Mouse (Mus musculus): Measurements from ENCODE around the gene Cdc14a. TPM values are rescaled to one million over a fixed set of nuclear protein-coding genes. Genes with fewer than 3 reads are reported as not detected.
A peak's percentile ranks its signal among the peaks of the same experiment; 100 is the strongest.

Gene Cdc14a
- polyA plus RNA-seq, 1 experiment from 2014 or later, result 4.7 TPM

- Histone ChIP-seq H3K4me1 (ENCODE audit: control insufficient read depth, insufficient read depth, low read length) (no peaks in the 10 kb centered on the region), H3K9me3 (replicated peaks; ENCODE audit: control insufficient read depth, low read length) (no peaks in the 10 kb centered on the region), H3K36me3 (ENCODE audit: control insufficient read depth, insufficient read depth) (peaks cover 12% of the 10 kb centered on the region; the same call in 1 of the 2 replicates), H3K27me3 (ENCODE audit: control insufficient read depth, insufficient read depth, low read length) (no peaks in the 10 kb centered on the region), H3K27ac (ENCODE audit: low read length) (no peak overlapping the region), H3K4me3 (ENCODE audit: low read length) (no peak overlapping the region), H3K9ac (ENCODE audit: low read length) (no peak overlapping the region), H3K4me2 (ENCODE audit: low read depth, low read length) (no peak overlapping the region)
- 72% methylated on average over 9 of the region's 9 CpGs for WGBS
- no peak for ATAC-seq (replicated peaks; ENCODE audit: extremely low read depth, insufficient read depth, low FRiP score)
Observed at GRCm38 (mm10) chr3:116290041-116290815, 133.6 kb downstream of the Cdc14a start.

GRCm38 (mm10) chr3:116288833-116289232 is 135.0 kb downstream of the Cdc14a start:
- Histone ChIP-seq H3K9ac (ENCODE audit: low read length) (no peak overlapping the region), H3K27ac (ENCODE audit: low read length) (no peak overlapping the region), H3K27me3 (ENCODE audit: control insufficient read depth, insufficient read depth, low read length) (no peaks in the 10 kb centered on the region), H3K36me3 (ENCODE audit: control insufficient read depth, insufficient read depth) (peaks cover 12% of the 10 kb centered on the region; the same call in 1 of the 2 replicates), H3K4me3 (ENCODE audit: low read length) (no peak overlapping the region), H3K4me1 (ENCODE audit: control insufficient read depth, insufficient read depth, low read length) (no peaks in the 10 kb centered on the region), H3K4me2 (ENCODE audit: low read depth, low read length) (no peak overlapping the region), H3K9me3 (replicated peaks; ENCODE audit: control insufficient read depth, low read length) (no peaks in the 10 kb centered on the region)
- 44% methylated on average over 6 of the region's 6 CpGs for WGBS
- peak; percentile 65; the same call in 1 of the 2 replicates for ATAC-seq (replicated peaks; ENCODE audit: extremely low read depth, insufficient read depth, low FRiP score)

GRCm38 (mm10) chr3:116284735-116285134 is 139.1 kb downstream of the Cdc14a start:
- Histone ChIP-seq H3K9me3 (replicated peaks; ENCODE audit: control insufficient read depth, low read length) (no peaks in the 10 kb centered on the region), H3K4me2 (ENCODE audit: low read depth, low read length) (no peak overlapping the region), H3K4me3 (ENCODE audit: low read length) (no peak overlapping the region), H3K9ac (ENCODE audit: low read length) (no peak overlapping the region), H3K27me3 (ENCODE audit: control insufficient read depth, insufficient read depth, low read length) (no peaks in the 10 kb centered on the region), H3K36me3 (ENCODE audit: control insufficient read depth, insufficient read depth) (no peaks in the 10 kb centered on the region), H3K4me1 (ENCODE audit: control insufficient read depth, insufficient read depth, low read length) (peaks cover 3% of the 10 kb centered on the region; the same call in 1 of the 2 replicates), H3K27ac (ENCODE audit: low read length) (no peak overlapping the region)
- ATAC-seq (replicated peaks; ENCODE audit: extremely low read depth, insufficient read depth, low FRiP score), result no peak
- 94% methylated on average over 4 of the region's 4 CpGs for WGBS

GRCm38 (mm10) chr3:116283996-116284395 is 139.8 kb downstream of the Cdc14a start:
- ATAC-seq (replicated peaks; ENCODE audit: extremely low read depth, insufficient read depth, low FRiP score), result no peak
- Histone ChIP-seq H3K9me3 (replicated peaks; ENCODE audit: control insufficient read depth, low read length) (no peaks in the 10 kb centered on the region), H3K4me3 (ENCODE audit: low read length) (no peak overlapping the region), H3K27me3 (ENCODE audit: control insufficient read depth, insufficient read depth, low read length) (no peaks in the 10 kb centered on the region), H3K9ac (ENCODE audit: low read length) (no peak overlapping the region), H3K4me1 (ENCODE audit: control insufficient read depth, insufficient read depth, low read length) (peaks cover 3% of the 10 kb centered on the region; the same call in 1 of the 2 replicates), H3K4me2 (ENCODE audit: low read depth, low read length) (no peak overlapping the region), H3K36me3 (ENCODE audit: control insufficient read depth, insufficient read depth) (0 out of 2 replicates have a peak, but pooled peaks cover 2% of the 10 kb centered on the region), H3K27ac (ENCODE audit: low read length) (no peak overlapping the region)
- 62% methylated on average over 2 of the region's 2 CpGs for WGBS

GRCm38 (mm10) chr3:116281663-116282062 is 142.2 kb downstream of the Cdc14a start:
- Histone ChIP-seq H3K4me3 (ENCODE audit: low read length) (no peak overlapping the region), H3K27me3 (ENCODE audit: control insufficient read depth, insufficient read depth, low read length) (no peaks in the 10 kb centered on the region), H3K27ac (ENCODE audit: low read length) (no peak overlapping the region), H3K9me3 (replicated peaks; ENCODE audit: control insufficient read depth, low read length) (no peaks in the 10 kb centered on the region), H3K4me1 (ENCODE audit: control insufficient read depth, insufficient read depth, low read length) (peaks cover 3% of the 10 kb centered on the region; the same call in 1 of the 2 replicates), H3K4me2 (ENCODE audit: low read depth, low read length) (no peak overlapping the region), H3K9ac (ENCODE audit: low read length) (no peak overlapping the region), H3K36me3 (ENCODE audit: control insufficient read depth, insufficient read depth) (0 out of 2 replicates have a peak, but pooled peaks cover 2% of the 10 kb centered on the region)
- no peak for ATAC-seq (replicated peaks; ENCODE audit: extremely low read depth, insufficient read depth, low FRiP score)
- WGBS, result 86% methylated on average over 6 of the region's 6 CpGs

GRCm38 (mm10) chr3:116277146-116277545 is 146.7 kb downstream of the Cdc14a start:
- H3K4me1 ChIP-seq (ENCODE audit: control insufficient read depth, insufficient read depth, low read length), result peaks cover 3% of the 10 kb centered on the region; the same call in 1 of the 2 replicates
- no peak overlapping the region for H3K4me3 ChIP-seq (ENCODE audit: low read length)
- H3K27me3 ChIP-seq (ENCODE audit: control insufficient read depth, insufficient read depth, low read length), result no peaks in the 10 kb centered on the region
- H3K36me3 ChIP-seq (ENCODE audit: control insufficient read depth, insufficient read depth), result 0 out of 2 replicates have a peak, but pooled peaks cover 2% of the 10 kb centered on the region
- no peak overlapping the region for H3K27ac ChIP-seq (ENCODE audit: low read length)
- ATAC-seq (replicated peaks; ENCODE audit: extremely low read depth, insufficient read depth, low FRiP score), result no peak
- no peaks in the 10 kb centered on the region for H3K9me3 ChIP-seq (replicated peaks; ENCODE audit: control insufficient read depth, low read length)
- H3K9ac ChIP-seq (ENCODE audit: low read length), result no peak overlapping the region
- no peak overlapping the region for H3K4me2 ChIP-seq (ENCODE audit: low read depth, low read length)
- 81% methylated on average over 8 of the region's 8 CpGs for WGBS

- H3K27ac ChIP-seq (ENCODE audit: low read length), result no peak overlapping the region
- H3K9ac ChIP-seq (ENCODE audit: low read length), result no peak overlapping the region
- H3K36me3 ChIP-seq (ENCODE audit: control insufficient read depth, insufficient read depth), result no peaks in the 10 kb centered on the region
- H3K4me1 ChIP-seq (ENCODE audit: control insufficient read depth, insufficient read depth, low read length), result no peaks in the 10 kb centered on the region
- H3K4me3 ChIP-seq (ENCODE audit: low read length), result no peak overlapping the region
- no peaks in the 10 kb centered on the region for H3K9me3 ChIP-seq (replicated peaks; ENCODE audit: control insufficient read depth, low read length)
- no peak overlapping the region for H3K4me2 ChIP-seq (ENCODE audit: low read depth, low read length)
- no peak for ATAC-seq (replicated peaks; ENCODE audit: extremely low read depth, insufficient read depth, low FRiP score)
- no peaks in the 10 kb centered on the region for H3K27me3 ChIP-seq (ENCODE audit: control insufficient read depth, insufficient read depth, low read length)
- WGBS, result 83% methylated on average over 6 of the region's 6 CpGs
Observed at GRCm38 (mm10) chr3:116271679-116272078, 152.2 kb downstream of the Cdc14a start.

GRCm38 (mm10) chr3:116267036-116267654 is 156.7 kb downstream of the Cdc14a start:
- no peak for ATAC-seq (replicated peaks; ENCODE audit: extremely low read depth, insufficient read depth, low FRiP score)
- Histone ChIP-seq H3K4me1 (ENCODE audit: control insufficient read depth, insufficient read depth, low read length) (no peaks in the 10 kb centered on the region), H3K9me3 (replicated peaks; ENCODE audit: control insufficient read depth, low read length) (no peaks in the 10 kb centered on the region), H3K4me3 (ENCODE audit: low read length) (no peak overlapping the region), H3K9ac (ENCODE audit: low read length) (no peak overlapping the region), H3K27ac (ENCODE audit: low read length) (no peak overlapping the region), H3K36me3 (ENCODE audit: control insufficient read depth, insufficient read depth) (no peaks in the 10 kb centered on the region), H3K27me3 (ENCODE audit: control insufficient read depth, insufficient read depth, low read length) (no peaks in the 10 kb centered on the region), H3K4me2 (ENCODE audit: low read depth, low read length) (no peak overlapping the region)
- 95% methylated on average over 2 of the region's 2 CpGs for WGBS

- no peak overlapping the region for H3K27ac ChIP-seq (ENCODE audit: low read length)
Observed at GRCm38 (mm10) chr3:116266360-116266759, 157.5 kb downstream of the Cdc14a start.

More at GRCm38 (mm10) chr3:116266360-116266759, 157.5 kb downstream of the Cdc14a start:
- Histone ChIP-seq H3K9me3 (replicated peaks; ENCODE audit: control insufficient read depth, low read length) (no peaks in the 10 kb centered on the region), H3K4me3 (ENCODE audit: low read length) (no peak overlapping the region), H3K9ac (ENCODE audit: low read length) (no peak overlapping the region), H3K36me3 (ENCODE audit: control insufficient read depth, insufficient read depth) (no peaks in the 10 kb centered on the region), H3K4me1 (ENCODE audit: control insufficient read depth, insufficient read depth, low read length) (no peaks in the 10 kb centered on the region), H3K27me3 (ENCODE audit: control insufficient read depth, insufficient read depth, low read length) (no peaks in the 10 kb centered on the region), H3K4me2 (ENCODE audit: low read depth, low read length) (no peak overlapping the region)
- ATAC-seq (replicated peaks; ENCODE audit: extremely low read depth, insufficient read depth, low FRiP score), result no peak
- 64% methylated on average over 3 of the region's 3 CpGs for WGBS

Data from heart, embryonic 16.5 days (tissue).